Mouse (Mus musculus) brain, adult 10 weeks (tissue): ENCODE measurements around the gene Nolc1. TPM values are rescaled to one million over a fixed set of nuclear protein-coding genes. Genes with fewer than 3 reads are reported as not detected.

ENCODE experiments used
- polyA plus RNA-seq: library from polyadenylated mRNA; stranded (reverse); fragments of 350-450 nt; fragmentation: Illumina TruSeq; extraction: RNeasy Lipid Tissue Mini Kit (QIAGEN cat#74804); gene quantifications from one replicate; pipeline ENCODE4 v1.2.3, GENCODE M21; 2015; ENCODE audit warnings: low read depth, low replicate concordance

Nolc1 gene
- polyA plus RNA-seq: 36.4 TPM

DNA sequence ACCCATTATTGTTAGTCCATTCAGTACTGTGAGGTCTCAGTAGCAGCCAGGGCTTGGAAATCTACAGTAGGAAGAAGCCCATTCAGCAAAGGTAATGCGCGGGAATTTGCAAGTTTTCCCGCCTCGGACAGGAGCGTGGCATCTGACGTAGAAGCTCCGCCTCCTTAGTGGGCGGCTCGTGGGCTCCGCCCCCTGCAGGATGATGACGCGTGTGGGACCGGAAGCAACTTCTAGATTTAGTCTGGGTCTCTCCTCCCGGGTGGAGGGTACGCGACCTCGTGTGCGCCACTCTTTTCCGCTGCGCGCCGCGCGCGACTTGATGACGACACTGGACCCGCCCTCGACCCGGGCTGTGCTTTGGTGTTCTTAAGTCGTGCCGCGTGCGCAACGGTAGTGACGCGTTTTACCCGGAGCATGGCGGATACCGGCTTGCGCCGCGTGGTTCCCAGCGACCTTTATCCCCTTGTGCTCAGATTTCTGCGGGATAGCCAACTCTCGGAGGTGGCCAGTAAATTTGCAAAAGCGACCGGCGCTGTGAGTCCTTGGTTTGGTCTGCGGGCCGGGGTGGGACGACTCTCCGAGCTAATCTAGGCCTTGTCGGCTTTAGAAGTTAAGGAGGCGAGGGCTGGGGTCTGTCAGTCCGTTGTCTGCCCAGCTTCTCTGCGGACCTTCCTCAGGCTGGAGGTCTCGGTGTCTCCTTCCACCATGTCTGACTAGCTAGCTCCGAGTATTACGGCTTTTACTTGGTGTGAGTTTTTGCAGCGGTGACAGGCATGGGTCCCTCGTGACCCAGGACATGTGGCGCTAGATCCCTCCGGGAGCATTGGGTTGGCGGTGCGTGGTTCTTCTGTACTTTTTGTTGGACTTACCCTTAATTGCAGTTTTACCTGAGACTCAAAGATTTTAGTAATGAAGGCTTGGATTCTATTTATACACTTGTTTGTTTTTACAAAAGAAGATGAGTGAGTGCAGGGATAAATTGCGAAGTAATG, at the start of gene Nolc1:
TSS of gene Nolc1 (plus strand) at position 248 of the 992 bp plus-strand sequence.

DNA sequence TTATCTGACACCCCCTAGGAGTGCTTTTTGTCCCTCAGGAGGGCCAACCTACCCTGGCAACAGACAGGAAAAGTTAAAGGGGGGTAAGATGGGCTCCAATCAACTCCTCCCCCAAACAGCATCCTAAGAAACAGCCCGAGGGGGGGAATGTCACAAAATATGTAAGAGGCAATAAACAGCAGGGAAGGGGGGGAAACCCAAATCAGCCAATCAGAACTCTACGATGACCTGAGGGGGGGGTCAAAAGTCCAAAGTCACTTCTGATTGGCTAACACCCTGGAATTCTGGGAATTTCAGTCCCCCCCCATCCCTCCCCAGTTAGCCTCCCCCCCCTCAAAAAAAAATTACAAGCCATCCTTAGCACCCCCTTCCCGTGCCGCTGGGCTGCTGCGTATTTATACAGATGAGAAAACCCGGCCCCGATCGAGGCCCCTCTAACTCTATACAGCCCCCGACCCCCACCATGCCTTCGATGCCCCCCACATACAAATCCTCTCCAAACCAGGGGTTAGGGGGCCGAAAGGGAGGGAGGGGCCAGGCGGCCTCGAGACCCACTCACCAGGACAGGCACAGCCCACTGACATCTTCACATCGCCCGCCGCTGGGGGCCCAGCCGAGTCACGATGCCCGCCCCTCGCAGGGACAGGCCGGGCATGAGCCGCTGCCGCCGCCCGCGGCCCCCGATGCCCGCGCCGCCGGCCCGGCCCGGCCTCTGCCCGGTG, 31.2 kb upstream of the Nolc1 start, which contains the start of gene Pprc1:
TSS of gene Pprc1 (plus strand) at position 616 of the 722 bp plus-strand sequence.

DNA sequence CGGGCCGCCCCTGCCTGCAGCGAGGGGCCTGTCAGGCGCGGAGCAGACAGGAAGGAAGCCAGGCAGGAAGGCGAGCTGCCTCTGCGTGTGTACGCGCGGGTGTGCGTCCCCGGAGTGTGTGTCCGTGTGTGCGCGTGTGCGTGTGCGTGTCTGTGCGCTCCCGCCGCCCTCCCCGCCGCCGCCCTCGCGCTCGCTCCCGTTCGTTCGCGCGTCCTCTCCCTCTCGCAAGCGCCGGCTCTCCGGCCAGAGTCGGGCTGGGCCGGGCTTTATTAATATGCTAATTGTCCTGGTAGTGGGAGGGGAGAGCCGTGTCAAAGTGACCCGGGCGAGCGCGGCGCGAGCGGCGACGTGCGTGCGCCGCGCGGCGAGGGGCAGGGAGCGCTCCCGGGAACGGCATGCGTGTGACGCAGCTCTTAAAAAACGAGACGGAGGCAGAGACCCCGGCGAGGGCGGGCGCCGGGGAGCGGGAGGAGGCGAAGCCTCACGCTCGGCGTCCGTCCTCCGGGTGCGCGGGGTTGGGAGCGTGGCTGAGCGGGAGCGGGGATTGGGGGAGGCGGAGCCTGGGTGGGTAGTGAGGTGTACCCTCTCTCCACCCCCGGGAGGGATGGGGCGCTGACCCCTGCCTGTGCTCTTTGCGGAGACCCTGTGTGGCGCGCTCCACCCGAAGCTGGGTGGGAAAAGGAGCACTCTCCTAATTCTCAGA, 30.5 kb upstream of the Nolc1 start, which contains the start of gene Ldb1:
TSS of gene Ldb1 (minus strand) at position 222 of the 703 bp plus-strand sequence.

DNA sequence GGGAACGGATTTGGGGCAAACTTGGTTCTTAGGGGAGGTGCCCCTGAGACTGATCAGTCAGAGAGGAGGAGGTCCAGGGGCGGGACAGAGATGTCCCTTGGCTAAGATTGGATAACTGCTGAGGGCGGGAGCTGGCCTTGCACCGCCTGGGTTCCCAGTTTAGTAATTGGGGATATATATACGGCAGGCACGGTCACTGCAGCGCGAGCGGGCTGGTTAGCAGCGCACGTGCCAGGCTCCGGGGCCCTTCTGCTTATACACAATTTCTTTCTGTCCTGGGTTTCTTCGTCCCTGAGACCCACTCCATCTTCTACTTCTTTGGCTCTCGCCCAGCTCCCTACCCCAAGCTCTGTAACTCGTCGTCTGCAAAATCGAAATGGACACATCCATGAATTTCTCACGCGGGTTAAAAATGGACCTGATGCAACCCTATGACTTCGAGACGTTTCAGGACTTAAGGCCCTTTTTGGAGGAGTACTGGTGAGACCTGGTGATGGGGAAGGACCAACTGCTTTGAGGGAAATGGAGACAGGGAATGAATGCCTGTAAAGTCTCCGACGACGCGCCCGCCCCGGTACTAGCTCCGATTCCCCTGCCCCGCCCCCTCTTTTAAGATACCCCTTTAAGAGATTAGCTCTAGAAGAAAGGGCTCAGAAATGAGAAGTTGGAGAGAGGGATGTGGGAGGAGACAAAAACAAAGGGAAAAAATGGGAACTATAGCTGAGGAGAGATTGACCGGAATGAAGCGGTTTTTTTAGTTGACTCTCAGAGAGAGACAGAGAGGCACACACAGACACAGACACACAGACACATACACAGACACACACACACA, 56.2 kb downstream of the Nolc1 start, which contains the start of gene Elovl3:
TSS of gene Elovl3 (plus strand) at position 204 of the 832 bp plus-strand sequence.

Other genes with a start within 250 kb of the Nolc1 start
- 15.0 TPM for gene Armh3, start 77.4 kb upstream of the Nolc1 start, polyA plus RNA-seq
- gene Hps6, start 72.4 kb upstream of the Nolc1 start, polyA plus RNA-seq: 7.0 TPM
- 10.1 TPM for gene Pprc1, start 31.0 kb upstream of the Nolc1 start, polyA plus RNA-seq
- 112 TPM for gene Ldb1, start 30.6 kb upstream of the Nolc1 start, polyA plus RNA-seq
- gene Elovl3, start 56.0 kb downstream of the Nolc1 start, polyA plus RNA-seq: not detected
- gene Pitx3, start 72.5 kb downstream of the Nolc1 start, polyA plus RNA-seq: not detected
- gene Gbf1, start 76.6 kb downstream of the Nolc1 start, polyA plus RNA-seq: 42.6 TPM
- 2.1 TPM for gene Nfkb2, start 228.5 kb downstream of the Nolc1 start, polyA plus RNA-seq